Mouse (Mus musculus) stomach, postnatal 0 days (tissue): Measurements from ENCODE around the gene Prpf38b. TPM values are rescaled to one million over a fixed set of nuclear protein-coding genes. Genes with fewer than 3 reads are reported as not detected.

Source experiments
- ATAC-seq: fragments of 200-750 bp; cut with Nextera tagmentation; 2 replicates; pipeline ENCODE4 v1.8.0; 2017; ENCODE audit not compliant: low FRiP score, low TSS enrichment
- DNase-seq: peaks from one replicate; pipeline ENCODE4 v3.0.0-alpha.2; 2016; ENCODE audit warnings: low spot score
- H3K27ac ChIP-seq: fragments of 300-500 bp; sonication (generic); replicated peaks from 2 replicates; pipeline ENCODE4 v1.5.1; 2014; ENCODE audit warnings: mild to moderate bottlenecking, control low read depth
- H3K27me3 ChIP-seq: fragments of 300-500 bp; sonication (generic); 2 replicates; pipeline ENCODE4 v1.6.1; 2014; ENCODE audit warnings: low read length; ENCODE audit not compliant: control insufficient read depth, insufficient read depth
- H3K36me3 ChIP-seq: fragments of 300-500 bp; sonication (generic); 2 replicates; pipeline ENCODE4 v1.6.1; 2014; ENCODE audit warnings: low read length, mixed read lengths; ENCODE audit not compliant: control insufficient read depth, insufficient read depth
- H3K4me1 ChIP-seq: fragments of 300-500 bp; sonication (generic); replicated peaks from 2 replicates; pipeline ENCODE4 v1.6.1; 2014; ENCODE audit warnings: antibody characterized with exemption; ENCODE audit not compliant: control insufficient read depth, insufficient read depth
- H3K4me2 ChIP-seq: fragments of 300-500 bp; sonication (generic); replicated peaks from 2 replicates; pipeline ENCODE4 v1.6.1; 2014; ENCODE audit warnings: low read depth, mild to moderate bottlenecking, control low read depth, moderate library complexity
- H3K4me3 ChIP-seq: fragments of 300-500 bp; sonication (generic); 2 replicates; pipeline ENCODE4 v1.5.1; 2014; ENCODE audit warnings: low read depth, low read length, control low read depth
- H3K9ac ChIP-seq: fragments of 300-500 bp; sonication (generic); 2 replicates; pipeline ENCODE4 v1.6.1; 2014; ENCODE audit warnings: mild to moderate bottlenecking, low read length, control low read depth, mixed read lengths
- H3K9me3 ChIP-seq: fragments of 300-500 bp; sonication (generic); 2 replicates; pipeline ENCODE4 v1.6.1; 2016; ENCODE audit warnings: low read length; ENCODE audit not compliant: control insufficient read depth
- CTCF ChIP-seq: IDR thresholded peaks from 2 replicates; pipeline ENCODE4 v1.5.1; 2016; ENCODE audit warnings: antibody characterized with exemption, low read depth, mild to moderate bottlenecking, moderate library complexity
- EP300 ChIP-seq: optimal IDR thresholded peaks from 2 replicates; pipeline ENCODE3; 2016; ENCODE audit warnings: antibody characterized with exemption
- WGBS: fragments of 180-500 bp; shearing (Covaris S2); extraction: QIAGEN DNeasy Blood & Tissue Kit; methylation state at CpG from one replicate; pipeline ENCODE4 v1.1.7; 2014; 5-methylcytosine and 5-hydroxymethylcytosine counted together
- polyA plus RNA-seq: library from polyadenylated mRNA; unstranded; fragments of >200 nt; fragmentation: Nextera tagmentation; extraction: Ambion mirVana; gene quantifications from 2 replicates; pipeline ENCODE4 v1.2.1, GENCODE M21; 2015

The Prpf38b gene
- polyA plus RNA-seq, 1 experiment from 2014 or later: 31.1 TPM

GRCm38 (mm10) chr3:108856386-108857123 lies 55.0 kb downstream of the Prpf38b start:
- Histone ChIP-seq H3K4me3 (no peak overlapping the region), H3K4me2 (no peak overlapping the region), H3K4me1 (no peaks in the 10 kb centered on the region), H3K27me3 (no peaks in the 10 kb centered on the region), H3K9me3 (no peaks in the 10 kb centered on the region), H3K9ac (no peak overlapping the region), H3K27ac (peak overlapping the region; percentile 53; the same call in 1 of the 2 replicates), H3K36me3 (no peaks in the 10 kb centered on the region)
- ATAC-seq (no peak), DNase-seq (peak; percentile 57)
- 60% methylated on average over 8 of the region's 8 CpGs for WGBS
- TF ChIP-seq EP300 (no peak), CTCF (peak; percentile 73)

GRCm38 (mm10) chr3:108855864-108856263 lies 55.7 kb downstream of the Prpf38b start:
- Histone ChIP-seq H3K9me3 (no peaks in the 10 kb centered on the region), H3K9ac (no peak overlapping the region), H3K4me1 (no peaks in the 10 kb centered on the region), H3K27ac (peak overlapping the region; percentile 53), H3K27me3 (no peaks in the 10 kb centered on the region), H3K4me2 (no peak overlapping the region), H3K36me3 (no peaks in the 10 kb centered on the region), H3K4me3 (no peak overlapping the region)
- WGBS: 50% methylated on average over 10 of the region's 10 CpGs
- DNase-seq: peak; percentile 28
- ATAC-seq: peak; percentile 36
- TF ChIP-seq EP300 (no peak), CTCF (no peak)

- peak; percentile 43; the same call in 1 of the 2 replicates for ATAC-seq
- Histone ChIP-seq H3K36me3 (no peaks in the 10 kb centered on the region), H3K27me3 (no peaks in the 10 kb centered on the region), H3K27ac (peak overlapping the region; percentile 53), H3K4me3 (no peak overlapping the region), H3K4me2 (no peak overlapping the region), H3K4me1 (no peaks in the 10 kb centered on the region), H3K9me3 (no peaks in the 10 kb centered on the region), H3K9ac (no peak overlapping the region)
- 53% methylated on average over 12 of the region's 12 CpGs for WGBS
- DNase-seq: peak; percentile 16
- TF ChIP-seq EP300 (no peak), CTCF (no peak)
Observed at GRCm38 (mm10) chr3:108855371-108855770, 56.2 kb downstream of the Prpf38b start.

GRCm38 (mm10) chr3:108853266-108853665 lies 58.3 kb downstream of the Prpf38b start:
- H3K4me1 ChIP-seq: no peaks in the 10 kb centered on the region
- 89% methylated on average over 1 of the region's 1 CpGs for WGBS
- TF ChIP-seq EP300: no peak
- no peak for TF ChIP-seq CTCF
- H3K27me3 ChIP-seq: no peaks in the 10 kb centered on the region
- ATAC-seq (no peak), DNase-seq (no peak)
- H3K4me3 ChIP-seq: no peak overlapping the region
- no peaks in the 10 kb centered on the region for H3K36me3 ChIP-seq
- no peaks in the 10 kb centered on the region for H3K9me3 ChIP-seq
- no peak overlapping the region for H3K4me2 ChIP-seq
- H3K9ac ChIP-seq: no peak overlapping the region
- no peak overlapping the region for H3K27ac ChIP-seq

Other genes starting within 250 kb of the Prpf38b start
- 31.1 and 32.0 TPM in 2 replicates for gene Gpsm2, start 189.4 kb downstream of the Prpf38b start, polyA plus RNA-seq
- gene Aknad1, start 172.1 kb downstream of the Prpf38b start, polyA plus RNA-seq: 0.30 and 0.85 TPM in 2 replicates
- 38.6 and 39.3 TPM in 2 replicates for gene Stxbp3, start 71.2 kb downstream of the Prpf38b start, polyA plus RNA-seq
- 0.28 and 0.67 TPM in 2 replicates for gene Fndc7, start 21.7 kb downstream of the Prpf38b start, polyA plus RNA-seq
- 0.15 and 0.25 TPM in 2 replicates for gene Henmt1, start 28.1 kb upstream of the Prpf38b start, polyA plus RNA-seq
- gene Gm9857, start 28.7 kb upstream of the Prpf38b start, polyA plus RNA-seq: not detected in 2 replicates
- gene Fam102b, start 115.9 kb upstream of the Prpf38b start, polyA plus RNA-seq: 8.5 and 9.4 TPM in 2 replicates
- gene Slc25a54, start 168.7 kb upstream of the Prpf38b start, polyA plus RNA-seq: not detected in 2 replicates
- gene Slc25a24, start 211.4 kb upstream of the Prpf38b start, polyA plus RNA-seq: 22.4 and 24.0 TPM in 2 replicates